Mouse (Mus musculus) left cerebral cortex, adult 8-10 months (tissue): ENCODE data around the gene Slc22a22. TPM values are rescaled to one million over a fixed set of nuclear protein-coding genes. Genes with fewer than 3 reads are reported as not detected.

Experiments used
- DNase-seq, 2 experiments: peaks; one replicate each; pipeline ENCODE4 v3.0.0; 2022; ENCODE audit warnings: low spot score in 2 of 2
- total RNA-seq, 4 experiments: library from RNA; stranded (reverse); gene quantifications; 2 replicates each; pipeline ENCODE4 v1.2.4; 2022

The Slc22a22 gene
- not detected for total RNA-seq

DNA sequence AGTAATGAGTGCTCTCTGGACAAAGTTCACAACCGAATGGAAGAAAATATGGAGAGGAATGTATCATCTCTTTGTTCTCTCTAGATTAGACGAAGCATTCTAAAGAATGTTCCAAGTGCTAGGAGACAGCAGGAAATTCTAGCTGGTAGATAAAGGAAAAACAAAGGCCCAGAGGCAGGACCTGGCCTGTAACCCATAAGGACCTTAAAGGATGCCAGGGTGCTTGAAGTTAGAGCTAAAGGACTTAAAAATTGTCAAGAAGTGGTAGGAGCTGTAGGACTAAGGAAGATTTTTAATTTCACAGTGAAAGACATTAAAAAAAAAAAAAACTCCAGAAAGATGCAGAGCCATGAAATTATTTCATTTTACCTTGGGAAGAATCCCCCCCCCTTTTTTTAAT is at the start of gene Slc22a22:
Gene Slc22a22, minus strand, starts transcription at position 101 of the 400 bp plus-strand sequence.
- no peak for DNase-seq

DNA sequence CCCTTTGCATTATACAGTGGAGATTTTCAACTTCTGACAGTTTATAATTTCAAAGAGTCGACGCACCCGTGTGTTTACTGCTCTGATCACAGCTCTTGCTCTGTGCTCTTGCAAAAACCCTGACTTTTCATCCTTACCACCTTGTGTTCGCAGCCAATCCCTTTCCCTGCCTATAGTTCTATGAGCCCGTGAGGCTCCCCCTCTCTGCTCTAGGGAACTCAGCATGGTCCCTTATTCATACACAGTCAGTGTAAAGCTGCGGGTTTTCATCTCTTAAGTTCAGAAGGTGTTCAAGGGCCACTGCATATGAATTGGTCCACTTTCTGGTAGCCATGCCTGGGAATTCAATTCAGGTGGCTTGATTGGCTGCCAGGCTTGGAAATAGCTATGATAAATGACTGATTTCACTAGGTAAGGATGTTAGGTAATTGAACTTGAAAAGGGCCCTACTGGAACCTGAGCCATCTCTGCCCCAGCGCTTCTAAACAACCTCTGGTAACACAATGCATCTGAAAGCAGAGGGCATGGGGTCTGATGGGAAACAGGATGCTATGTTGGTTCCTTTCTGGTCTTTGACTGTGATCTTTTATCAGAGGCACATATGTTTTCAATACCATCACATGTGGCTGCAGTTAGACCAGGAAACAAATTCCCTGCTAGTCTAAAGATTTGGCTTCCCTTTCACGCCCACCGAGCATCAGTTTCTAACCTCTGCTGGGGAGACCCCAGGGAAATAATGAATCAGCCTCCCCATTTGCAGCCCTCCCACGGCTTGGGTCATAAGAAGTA is 46.3 kb upstream of the Slc22a22 start:
- DNase-seq = no peak

DNA sequence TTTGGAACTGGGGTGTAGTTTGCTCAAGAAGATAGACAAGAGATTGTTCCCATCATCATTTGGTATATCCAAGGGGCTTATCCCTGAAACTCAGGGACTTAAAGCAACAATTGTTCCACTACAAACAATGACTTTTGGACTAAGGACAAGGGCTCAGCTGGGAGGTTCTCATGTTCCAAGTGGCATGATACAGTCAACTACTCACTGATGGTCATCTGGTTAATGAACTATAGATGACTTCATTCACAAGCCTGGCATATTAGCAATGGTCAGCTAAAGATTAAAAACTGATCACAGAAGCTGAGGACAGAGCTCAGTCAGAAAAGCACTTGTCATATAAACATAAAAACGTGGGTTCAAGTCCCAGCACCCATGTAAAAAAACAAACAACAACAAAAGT is 44.7 kb upstream of the Slc22a22 start:
- no peak for DNase-seq

DNA sequence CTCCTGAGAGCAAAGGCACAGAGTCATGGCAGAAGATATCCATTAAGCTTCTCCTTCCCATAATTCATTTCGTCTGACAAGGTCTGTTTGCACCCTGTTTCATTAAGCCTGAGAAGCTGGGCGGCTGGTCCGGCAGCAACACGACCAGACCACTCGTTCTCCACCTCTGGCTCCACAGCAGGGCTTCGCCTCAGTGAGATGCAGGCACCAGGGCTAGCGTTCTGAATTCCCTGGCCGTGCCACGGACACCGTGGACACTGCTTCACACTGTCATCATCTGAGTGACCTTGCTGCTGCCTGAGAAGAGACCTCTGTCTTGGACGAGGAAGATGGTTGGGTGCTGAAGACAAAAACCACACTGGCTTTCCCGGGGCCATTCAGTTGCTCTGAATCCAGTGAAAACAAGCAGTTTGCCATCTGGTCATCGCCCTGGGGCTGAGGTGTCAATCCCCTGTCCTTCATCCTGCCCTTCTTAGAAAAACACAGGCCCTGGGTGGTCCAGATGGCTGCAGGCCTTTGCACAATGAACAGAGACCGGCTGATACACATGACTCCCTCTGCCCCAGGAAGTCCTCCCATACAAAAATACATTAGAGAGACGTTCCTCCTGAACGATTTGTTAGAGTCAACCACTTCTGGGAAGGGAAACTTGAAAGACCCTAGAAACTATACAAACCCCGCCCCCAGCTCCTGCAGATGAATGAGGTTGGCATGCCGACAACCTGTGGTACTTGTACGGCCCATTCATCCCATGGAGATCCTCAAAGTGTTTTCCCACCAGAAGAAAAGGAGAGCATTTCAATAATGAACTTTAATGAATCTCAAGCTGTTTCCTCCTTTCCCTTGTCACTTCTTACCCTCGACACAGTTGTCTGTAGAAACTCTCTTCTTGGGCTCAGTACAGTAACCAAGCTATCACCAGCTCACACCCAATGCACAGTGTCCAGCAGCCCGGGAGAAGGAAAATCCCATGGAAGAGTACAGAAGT is 32.1 kb upstream of the Slc22a22 start:
- no peak for DNase-seq

DNA sequence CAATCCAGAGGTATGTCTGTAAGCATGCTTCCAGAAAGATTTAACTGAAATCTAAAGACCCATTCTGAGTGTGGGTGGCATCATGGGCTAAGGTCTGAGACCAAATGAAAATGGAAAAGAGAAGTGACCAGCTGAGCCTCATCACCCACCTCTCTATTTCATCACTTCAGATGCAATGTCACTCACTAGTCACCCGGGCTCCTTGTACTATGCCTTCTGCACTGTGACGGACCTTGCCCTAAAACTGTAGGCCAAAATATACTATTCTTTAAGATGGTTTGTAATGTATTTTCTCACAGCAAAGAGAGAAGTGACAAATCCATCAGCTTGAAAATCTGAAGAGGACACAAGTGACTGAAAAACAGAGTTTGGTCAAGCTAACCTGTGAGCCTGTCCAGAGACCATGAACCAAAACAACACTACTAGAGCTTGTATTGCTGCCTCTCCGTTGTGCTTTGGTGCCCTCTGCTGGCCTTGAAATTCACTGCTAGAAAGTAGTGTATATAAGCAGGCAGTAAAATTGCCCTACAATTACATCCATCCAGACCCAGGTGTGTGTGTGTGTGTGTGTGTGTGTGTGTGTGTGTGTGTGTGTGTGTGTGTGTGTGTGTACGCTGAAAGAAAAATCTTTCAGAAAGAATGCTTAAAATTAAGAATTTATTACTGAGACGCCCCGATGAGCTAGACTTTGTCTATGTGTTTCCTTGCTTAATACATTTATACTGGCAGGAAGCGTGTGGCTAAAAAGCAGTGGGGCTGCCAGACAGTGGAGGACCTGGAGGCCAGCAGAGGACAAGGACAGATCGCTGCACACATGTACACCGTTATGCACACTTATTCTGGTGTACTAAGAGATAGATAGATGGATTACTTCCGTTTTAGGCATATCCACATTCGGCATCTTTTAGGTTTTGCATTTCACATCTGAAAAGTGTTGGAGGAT is 31.1 kb upstream of the Slc22a22 start:
- DNase-seq = peak; percentile 12 to 63

DNA sequence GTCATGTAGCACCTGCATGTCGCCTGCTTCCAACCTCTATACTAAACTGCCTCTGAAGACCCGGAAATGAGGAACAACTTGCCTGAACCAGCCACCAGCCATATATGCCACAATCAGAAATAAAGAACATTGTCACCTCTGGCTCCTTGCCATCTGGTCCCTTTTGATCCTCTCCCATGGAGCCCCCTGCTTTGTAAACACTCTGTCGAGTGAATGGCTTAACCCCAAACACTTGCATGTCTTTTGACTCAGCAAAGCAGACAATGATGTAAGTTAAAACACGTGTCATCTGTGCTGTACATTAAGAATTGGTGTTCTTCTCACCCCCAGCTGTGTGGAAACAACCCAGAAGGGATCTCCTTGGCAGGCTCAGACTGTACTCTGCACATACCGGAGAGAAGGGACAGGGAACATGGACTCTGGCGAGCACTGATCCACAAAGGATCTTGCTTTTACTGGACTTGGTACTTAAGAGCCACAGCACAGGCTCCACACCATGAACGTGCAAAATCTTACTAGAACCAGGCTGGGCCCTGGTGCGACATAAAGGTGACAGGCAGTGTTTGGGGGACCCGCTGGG is 26.8 kb upstream of the Slc22a22 start:
- DNase-seq = no peak

DNA sequence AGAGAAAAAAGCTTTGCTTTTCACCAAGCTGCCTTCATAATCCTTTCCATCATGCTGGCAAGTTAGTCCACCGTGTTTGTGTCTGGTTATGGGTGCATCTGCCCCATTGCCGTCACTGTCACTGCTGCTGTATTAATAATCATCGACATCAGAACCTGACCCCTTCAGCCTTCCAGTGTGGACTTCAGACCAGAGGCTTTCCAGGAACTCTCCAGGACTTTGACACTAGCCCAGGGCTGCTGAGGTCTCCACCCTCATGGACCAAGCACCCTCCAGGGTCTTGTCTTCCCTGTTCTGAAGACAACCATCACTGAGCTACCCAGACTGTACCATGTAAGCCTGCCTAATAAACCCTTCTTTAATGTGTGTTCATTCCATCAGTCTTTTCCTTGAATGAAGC is 26.2 kb upstream of the Slc22a22 start:
- DNase-seq = no peak

DNA sequence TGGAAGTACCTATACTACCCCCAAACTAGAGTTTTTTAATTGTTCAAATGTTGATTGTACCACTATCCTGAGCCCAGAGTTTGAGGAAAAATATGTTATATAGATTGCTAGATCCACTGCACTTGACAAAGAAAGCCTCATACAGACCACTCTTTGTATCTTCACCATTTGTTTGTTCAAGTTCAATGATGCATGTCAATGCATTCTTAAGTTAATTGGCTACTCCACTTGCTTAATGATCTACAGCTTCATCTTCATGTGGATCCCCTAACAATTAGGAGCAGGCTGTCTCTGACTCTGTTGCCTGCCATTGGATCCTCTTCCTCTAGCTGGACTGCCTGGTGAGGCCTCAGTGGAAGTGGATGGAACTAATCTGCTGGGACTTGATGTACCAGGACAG is 24.1 kb upstream of the Slc22a22 start:
- no peak for DNase-seq

DNA sequence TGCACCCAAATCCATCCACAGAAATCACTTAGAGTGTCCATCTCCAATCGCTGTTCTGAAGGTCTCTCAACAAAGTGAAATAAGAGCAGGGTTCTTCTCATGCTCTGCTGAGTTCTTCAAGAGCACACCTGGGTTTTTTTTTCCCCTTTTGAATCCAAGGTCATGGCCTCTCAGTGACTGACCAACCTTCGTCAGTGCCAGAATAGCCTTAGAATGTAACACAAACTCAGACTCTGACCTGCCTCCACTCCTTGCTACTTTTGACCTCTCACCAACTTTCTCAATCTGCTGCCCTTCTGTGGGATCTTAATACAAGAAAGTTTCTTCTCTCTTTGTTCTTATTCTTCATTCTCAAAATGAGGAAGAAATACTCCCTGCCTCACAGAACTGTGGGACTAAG is 18.7 kb upstream of the Slc22a22 start:
- DNase-seq = no peak

DNA sequence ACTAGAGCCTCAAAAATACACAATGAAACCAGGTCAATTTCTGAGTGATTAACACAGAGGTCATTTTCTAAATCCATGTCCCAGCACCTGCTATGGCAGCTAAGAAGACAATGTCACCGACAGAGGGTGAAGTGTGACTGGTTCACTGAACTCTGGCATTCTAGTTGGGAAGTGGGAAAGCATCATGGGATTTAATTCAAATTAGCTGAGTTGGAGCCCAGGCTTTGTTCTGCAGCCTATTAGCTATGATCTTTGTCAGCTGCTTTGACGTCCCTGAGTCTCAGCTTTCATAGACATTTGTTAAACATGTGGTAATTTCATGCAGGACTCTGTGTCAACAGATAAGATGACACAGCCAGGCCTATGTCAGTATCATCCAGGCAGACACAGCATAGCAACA is 5.1 kb upstream of the Slc22a22 start:
- DNase-seq = no peak

DNA sequence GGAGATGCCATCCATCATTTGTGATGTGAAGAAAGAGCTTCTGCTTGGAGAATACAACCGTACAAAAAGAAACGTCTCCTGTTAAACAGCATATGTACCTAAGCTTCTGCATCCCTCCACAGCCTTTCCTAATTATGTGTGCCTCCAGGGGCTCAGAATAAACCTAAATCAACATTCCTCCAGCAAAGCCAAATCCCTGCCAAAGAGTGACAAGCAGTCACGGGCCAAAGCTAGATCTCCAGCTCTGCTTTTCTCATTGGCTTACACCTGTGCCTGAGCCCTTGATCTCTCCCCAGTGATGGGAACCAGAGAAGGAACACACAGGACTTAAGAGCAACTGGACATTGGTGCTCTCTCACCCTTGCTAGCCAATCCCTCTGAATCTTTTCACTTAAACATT is 5.8 kb downstream of the Slc22a22 start:
- DNase-seq = no peak

DNA sequence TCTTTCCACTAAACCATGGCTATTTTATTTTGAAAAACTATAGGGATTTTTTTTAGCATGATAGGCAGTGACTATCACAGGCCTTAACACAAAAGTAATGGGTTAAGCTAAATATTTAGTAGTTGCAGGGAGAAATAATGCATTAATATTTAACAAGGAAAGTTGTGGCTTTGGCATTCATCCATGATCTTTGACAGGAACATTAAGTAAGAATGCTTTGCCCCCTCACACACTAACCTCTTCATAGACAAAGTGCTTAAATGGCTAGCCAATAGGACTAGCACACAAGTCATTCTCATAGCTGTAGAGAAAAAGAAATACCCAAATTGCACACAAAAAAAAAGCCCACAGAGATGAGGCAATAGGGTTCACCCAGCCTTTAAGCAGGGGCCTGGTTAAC is 11.4 kb downstream of the Slc22a22 start:
- no peak for DNase-seq

DNA sequence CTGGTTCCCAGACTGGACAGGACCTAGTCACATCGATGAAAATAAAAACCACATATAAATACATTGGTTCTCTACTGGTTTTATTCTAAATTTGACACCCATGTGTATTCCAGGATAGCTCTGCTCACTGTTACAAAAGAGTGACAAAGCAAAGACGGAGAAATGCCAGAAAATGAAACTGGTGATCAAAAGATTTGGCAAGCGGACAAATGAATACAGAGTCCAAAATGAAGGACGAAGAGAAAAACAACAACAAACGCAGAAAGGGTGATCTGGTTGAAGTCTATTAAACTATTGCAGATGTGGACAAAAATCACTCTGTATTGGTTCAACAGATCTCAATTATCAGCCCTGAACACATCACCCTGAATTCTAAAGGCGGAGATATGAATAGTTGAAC is 12.4 kb downstream of the Slc22a22 start:
- no peak for DNase-seq

DNA sequence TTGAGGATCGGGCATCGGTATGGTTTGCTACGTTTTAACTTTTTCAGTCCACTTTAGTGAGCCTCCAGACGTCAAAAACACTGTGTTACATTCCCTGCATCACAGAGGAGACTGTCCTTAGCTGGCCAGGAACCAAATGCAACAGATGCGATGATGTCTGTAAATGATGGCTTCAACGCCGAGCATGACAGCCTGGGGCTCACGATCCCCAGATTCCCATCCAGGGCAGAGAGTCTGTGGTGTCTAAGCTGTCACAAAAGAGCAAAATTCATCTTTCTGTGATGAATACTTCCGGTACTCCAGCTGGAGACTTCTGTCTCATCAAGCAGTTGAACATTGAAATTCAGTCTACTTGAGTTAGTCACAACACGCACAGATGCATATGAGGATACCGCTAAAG is 13.4 kb downstream of the Slc22a22 start:
- DNase-seq = no peak

DNA sequence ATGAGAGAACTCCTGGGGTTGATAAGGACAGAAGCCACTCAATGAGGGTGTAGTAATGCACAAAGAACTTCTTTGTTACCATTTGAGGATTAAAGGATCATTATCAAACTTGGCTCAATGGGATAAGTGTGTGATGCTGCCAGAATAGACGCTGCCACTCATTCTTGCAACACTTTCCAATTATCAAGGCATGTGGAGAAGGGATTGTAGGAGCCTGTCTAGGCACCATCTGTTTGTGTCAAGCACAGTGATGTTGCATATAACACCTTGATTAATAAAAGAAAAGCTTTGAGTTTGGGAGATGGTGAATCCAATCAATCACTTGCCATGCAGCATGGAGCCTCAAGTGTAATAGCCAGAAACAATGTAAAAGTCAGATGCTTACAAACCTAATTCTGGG is 16.1 kb downstream of the Slc22a22 start:
- no peak for DNase-seq

DNA sequence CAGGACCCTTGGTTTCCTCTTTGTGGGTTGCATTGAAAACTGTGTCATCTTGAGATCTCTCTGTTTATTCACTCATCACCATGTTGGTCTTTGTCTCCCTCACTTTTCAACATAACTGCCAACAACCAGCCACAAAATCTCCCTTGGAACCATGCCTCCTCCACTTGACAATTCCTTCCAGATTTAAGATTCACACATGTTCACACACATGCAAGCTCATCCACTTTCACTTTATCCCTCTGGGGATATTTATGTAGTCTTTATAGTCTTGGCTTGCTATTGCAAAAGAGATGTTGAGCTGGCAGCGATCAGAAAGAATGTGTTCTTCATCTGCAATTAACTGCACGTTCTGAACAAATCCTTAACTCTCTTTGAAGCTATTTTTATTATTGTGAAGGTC is 20.1 kb downstream of the Slc22a22 start:
- peak in 1 of 2 experiments; percentile 8 for DNase-seq

DNA sequence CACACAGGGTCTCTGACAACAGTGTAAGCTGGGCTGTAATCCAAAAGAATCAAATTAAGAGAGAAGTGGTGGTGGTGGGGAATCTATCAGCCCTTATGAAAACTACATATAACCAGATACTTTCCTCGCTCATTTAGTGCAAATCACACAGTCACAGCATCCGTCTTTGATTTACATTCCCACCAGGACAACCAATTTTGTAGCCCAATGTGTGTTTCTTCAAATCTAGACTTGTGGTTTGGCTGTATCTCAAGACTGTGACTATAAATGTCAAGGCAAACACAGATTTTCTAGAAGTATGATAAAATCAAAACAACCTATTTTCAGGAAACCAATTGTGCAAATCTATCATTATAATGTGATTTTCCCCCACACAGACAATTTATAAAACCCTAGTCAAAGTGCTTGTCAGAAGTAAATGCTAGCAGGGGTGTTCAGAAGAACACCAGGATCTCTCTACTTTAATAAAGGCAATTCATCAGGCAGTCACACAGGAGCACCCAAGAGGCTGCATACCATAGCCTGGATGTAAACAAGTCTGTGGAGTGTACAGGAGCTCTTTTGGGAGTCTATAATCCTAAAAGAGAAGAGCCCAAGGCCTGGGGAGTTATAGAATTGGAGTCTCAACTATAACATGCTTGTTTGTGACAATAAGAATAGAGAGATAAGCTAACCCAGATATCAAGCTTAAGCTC is 42.6 kb downstream of the Slc22a22 start:
- no peak for DNase-seq

DNA sequence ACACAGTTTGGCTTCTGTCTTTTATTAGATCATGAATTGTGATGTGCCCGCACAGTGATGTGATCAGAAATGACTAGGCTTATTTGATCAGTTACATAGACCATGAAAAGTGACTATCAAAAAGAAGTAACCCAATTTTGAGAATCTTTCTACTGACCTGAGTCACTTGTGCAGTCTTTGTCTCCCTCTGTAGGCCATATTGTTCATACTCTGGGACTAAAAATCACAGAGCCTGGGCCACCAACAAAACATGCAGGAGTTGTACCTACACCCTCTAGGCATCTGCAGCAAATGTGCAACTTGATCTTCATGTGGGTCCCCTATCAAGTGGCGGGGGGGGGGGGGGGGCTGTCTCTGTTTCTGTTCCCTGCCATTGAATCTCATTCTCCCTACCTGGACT is 68.9 kb downstream of the Slc22a22 start:
- no peak for DNase-seq

DNA sequence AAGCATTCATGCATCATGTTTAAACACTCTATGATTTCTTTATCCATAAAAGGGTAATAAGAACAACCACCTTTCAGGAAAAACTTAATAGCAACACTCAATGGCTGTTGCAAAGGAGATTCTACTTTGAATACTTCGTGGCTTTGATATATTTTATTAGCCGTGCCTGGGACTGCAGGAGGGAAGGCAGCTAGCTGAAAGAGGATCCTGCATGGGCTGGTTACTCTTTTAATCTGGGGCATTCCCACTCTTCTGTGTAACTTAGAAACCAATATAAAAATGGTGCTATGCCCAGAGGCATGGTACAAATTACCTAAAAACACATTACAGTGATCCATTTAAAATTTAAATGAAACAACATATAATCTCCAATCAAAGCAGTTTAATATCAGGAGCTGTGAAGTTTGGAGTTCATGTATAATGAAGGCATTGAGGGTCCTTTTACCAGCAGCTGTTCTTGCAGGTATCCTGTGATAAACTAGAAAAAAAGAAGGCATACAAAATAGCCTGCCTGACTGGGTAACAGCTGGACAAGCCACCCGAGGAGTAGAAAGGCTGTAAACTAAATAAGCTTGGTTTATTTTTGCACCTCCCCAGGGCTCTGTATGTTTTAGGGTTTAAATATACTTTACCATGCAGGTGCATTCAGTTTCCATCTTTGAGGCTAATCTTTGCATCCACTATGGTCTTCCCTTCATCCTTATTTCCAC is 78.8 kb downstream of the Slc22a22 start:
- no peak for DNase-seq

DNA sequence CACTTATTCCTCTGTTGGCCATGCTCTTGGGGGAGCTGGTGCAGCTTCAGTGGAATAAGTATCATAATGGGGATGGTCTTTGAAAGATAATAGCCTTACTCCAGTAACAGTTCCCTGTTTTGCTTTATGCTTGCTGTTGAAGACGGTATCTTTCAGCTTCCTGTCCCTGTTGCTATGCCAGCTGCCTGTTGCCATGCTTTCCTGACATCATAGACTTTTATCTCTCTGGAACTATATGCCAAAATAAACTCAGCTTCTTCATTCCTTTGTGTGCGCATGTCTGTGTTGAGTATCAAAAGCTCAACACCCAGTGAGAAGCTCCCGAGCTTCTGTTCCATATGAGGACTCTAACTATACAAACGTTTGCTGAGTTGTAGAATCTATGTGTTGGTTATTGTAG is 83.4 kb downstream of the Slc22a22 start:
- no peak for DNase-seq
